Mouse (Mus musculus) erythroblast, embryonic 14.5 days (primary cell): ENCODE results near the gene Serpinb9e. TPM values are rescaled to one million over a fixed set of nuclear protein-coding genes. Genes with fewer than 3 reads are reported as not detected.
"Not testable (repeated sequence)": the region's sequence is repeated elsewhere in the genome, so short reads cannot be mapped to it uniquely, and the experiment has no call there.

ENCODE experiments used
- H3K27me3 ChIP-seq: 2 replicates; pipeline ENCODE4 v1.6.1; 2012; ENCODE audit warnings: inconsistent platforms; ENCODE audit not compliant: control insufficient read depth
- H3K36me3 ChIP-seq: 2 replicates; pipeline ENCODE4 v1.6.1; 2012; ENCODE audit warnings: mild to moderate bottlenecking, inconsistent platforms; ENCODE audit not compliant: control insufficient read depth
- H3K4me1 ChIP-seq: 2 replicates; pipeline ENCODE4 v1.6.1; 2012; ENCODE audit warnings: inconsistent platforms; ENCODE audit not compliant: control insufficient read depth
- H3K4me3 ChIP-seq: replicated peaks from 2 replicates; pipeline ENCODE3; 2012; ENCODE audit warnings: moderate library complexity, mild to moderate bottlenecking, inconsistent platforms
- H3K9me3 ChIP-seq: 2 replicates; pipeline ENCODE4 v1.6.1; 2012; ENCODE audit warnings: low read length, inconsistent platforms, mixed read lengths; ENCODE audit not compliant: control insufficient read depth
- GATA1 ChIP-seq: IDR thresholded peaks from 2 replicates; pipeline ENCODE4 v1.6.1; 2012; ENCODE audit warnings: low read length, inconsistent platforms, mixed read lengths
- TAL1 ChIP-seq: IDR thresholded peaks from 3 replicates; pipeline ENCODE4 v1.6.1; 2012; ENCODE audit warnings: low read length, inconsistent platforms, mixed read lengths
- polyA plus RNA-seq: library from polyadenylated mRNA; stranded (reverse); fragments of >175 nt; gene quantifications from 2 replicates; pipeline ENCODE4 v1.2.3, GENCODE M21; 2012

Gene Serpinb9e
- polyA plus RNA-seq = not detected in 2 replicates

DNA sequence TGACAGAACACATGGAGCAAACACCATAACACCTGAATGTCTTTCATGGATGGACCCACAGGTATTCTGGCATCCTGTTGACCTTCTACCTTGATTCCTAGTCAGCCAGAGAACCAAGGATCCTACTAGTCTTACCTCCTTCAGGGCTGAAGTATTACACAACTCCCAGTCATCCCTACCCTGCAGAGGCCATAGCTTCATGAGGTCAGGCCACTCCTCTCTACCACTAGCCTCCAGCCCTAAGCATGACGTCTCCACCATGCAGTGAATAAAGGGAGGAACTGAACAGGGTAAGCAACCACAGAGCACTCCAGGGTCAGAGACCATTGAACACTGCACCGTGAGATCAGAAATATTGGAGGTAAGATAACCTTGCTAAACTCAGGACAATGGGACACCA is at the start of gene Serpinb9e:
TSS of gene Serpinb9e (plus strand) at position 301 of the 400 bp plus-strand sequence.
- H3K4me1 ChIP-seq, H3K36me3 ChIP-seq, H3K4me3 ChIP-seq, H3K9me3 ChIP-seq, H3K27me3 ChIP-seq: not testable (repeated sequence)

DNA sequence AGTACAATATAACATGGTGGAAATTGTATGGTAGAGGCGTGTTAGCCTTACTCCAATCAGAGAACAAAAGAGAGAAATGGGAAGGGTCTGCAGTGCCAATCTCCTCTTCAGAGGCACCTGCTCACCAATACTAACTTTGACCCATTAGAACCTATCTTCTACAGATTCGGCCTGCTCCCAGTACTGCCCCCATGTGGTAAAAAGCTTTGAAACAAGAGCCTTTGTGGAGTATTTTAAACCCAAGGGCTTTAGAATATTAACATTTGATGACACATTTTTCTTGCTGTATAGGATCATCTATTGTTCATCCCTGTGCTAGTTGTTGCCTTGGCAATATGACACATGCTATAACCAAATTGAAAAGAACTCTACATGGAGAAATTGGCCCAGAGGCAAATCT is 49.7 kb upstream of the Serpinb9e start:
- Histone ChIP-seq H3K4me1 (no peaks in the 10 kb centered on the region), H3K4me3 (no peak overlapping the region)
- TF ChIP-seq GATA1 (no peak), TAL1 (no peak)

DNA sequence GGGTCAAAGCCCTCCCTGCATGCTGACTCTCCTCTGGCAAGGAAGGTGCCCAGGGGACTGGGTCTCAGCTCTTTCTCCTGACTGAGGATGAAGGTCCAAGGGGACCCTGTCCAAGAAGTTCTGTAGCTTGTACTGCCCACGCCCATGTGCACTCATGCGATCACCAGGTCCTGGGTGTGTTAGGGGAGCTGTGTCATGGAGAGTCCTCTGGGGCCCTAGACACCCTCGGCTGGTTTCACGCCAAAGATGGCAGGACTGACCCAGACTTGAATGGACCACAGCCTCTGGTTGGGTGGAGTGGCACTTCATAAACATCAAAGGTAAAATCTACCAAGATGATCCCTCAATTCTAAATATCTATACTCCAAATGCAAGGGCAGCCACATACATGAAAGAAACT is 59.2 kb downstream of the Serpinb9e start:
- not testable (repeated sequence) for H3K4me1 ChIP-seq, H3K36me3 ChIP-seq, H3K27me3 ChIP-seq, H3K9me3 ChIP-seq, H3K4me3 ChIP-seq

More for the DNA sequence above, 49.7 kb upstream of the Serpinb9e start:
- Histone ChIP-seq H3K36me3 (no peaks in the 10 kb centered on the region), H3K9me3 (no peaks in the 10 kb centered on the region), H3K27me3 (no peaks in the 10 kb centered on the region)

Other genes with a start within 250 kb of the Serpinb9e start
- gene Serpinb9, start 246.4 kb upstream of the Serpinb9e start, polyA plus RNA-seq = 0.01 TPM in 1 of 2 replicates, not detected in the other
- gene Serpinb9b, start 222.2 kb upstream of the Serpinb9e start, polyA plus RNA-seq = not detected in 2 replicates
- not detected in 2 replicates for gene Serpinb1b, start 171.0 kb upstream of the Serpinb9e start, polyA plus RNA-seq
- gene Serpinb9c, start 89.9 kb upstream of the Serpinb9e start, polyA plus RNA-seq = not detected in 2 replicates
- not detected in 2 replicates for gene Serpinb9d, start 56.7 kb upstream of the Serpinb9e start, polyA plus RNA-seq
- gene Serpinb9f, start 74.5 kb downstream of the Serpinb9e start, polyA plus RNA-seq = not detected in 2 replicates
- gene Gm11397, start 146.1 kb downstream of the Serpinb9e start, polyA plus RNA-seq = not detected in 2 replicates
- gene Serpinb9g, start 235.2 kb downstream of the Serpinb9e start, polyA plus RNA-seq = not detected in 2 replicates